Mouse (Mus musculus) bone marrow, adult 2 months (tissue): ENCODE data around the gene Rbms2. TPM values are rescaled to one million over a fixed set of nuclear protein-coding genes. Genes with fewer than 3 reads are reported as not detected.

ENCODE experiments used
- H3K27ac ChIP-seq: fragments of 200-500 bp; 2 replicates; pipeline ENCODE4 v1.5.1; 2012; ENCODE audit warnings: low read depth, mild to moderate bottlenecking, control low read depth, inconsistent platforms, low read length; ENCODE audit not compliant: control insufficient read depth, poor library complexity, insufficient read depth
- H3K4me1 ChIP-seq: fragments of 200-500 bp; 2 replicates; pipeline ENCODE4 v1.6.1; 2011; ENCODE audit warnings: low read length; ENCODE audit not compliant: control insufficient read depth, insufficient read depth
- H3K4me3 ChIP-seq: fragments of 200-500 bp; replicated peaks from 2 replicates; pipeline ENCODE3; 2011; ENCODE audit warnings: mild to moderate bottlenecking, low read depth, low read length, control low read depth; ENCODE audit not compliant: control insufficient read depth
- CTCF ChIP-seq: fragments of 200-500 bp; IDR thresholded peaks from 2 replicates; pipeline ENCODE4 v1.5.1; 2011; ENCODE audit warnings: low read length, control low read depth; ENCODE audit not compliant: control insufficient read depth, insufficient read depth
- POLR2A ChIP-seq: fragments of 200-500 bp; IDR thresholded peaks from 2 replicates; pipeline ENCODE4 v1.6.1; 2011; ENCODE audit warnings: low read depth, mild to moderate bottlenecking, control low read depth, low read length, borderline replicate concordance; ENCODE audit not compliant: control insufficient read depth
- WGBS: fragments of 180-500 bp; shearing (Covaris S2); methylation state at CpG from one replicate; pipeline ENCODE4 v1.1.7; 2018; 5-methylcytosine and 5-hydroxymethylcytosine counted together
- polyA plus RNA-seq: library from polyadenylated mRNA; stranded (reverse); fragments of >200 nt; gene quantifications from 2 replicates; pipeline ENCODE4 v1.2.4, GENCODE M21; 2011; ENCODE audit warnings: low replicate concordance; ENCODE audit not compliant: missing spikeins, insufficient read depth, insufficient read length

Gene Rbms2
- polyA plus RNA-seq, 1 experiment, result 16.2 TPM

- no peak for TF ChIP-seq CTCF
- H3K27ac ChIP-seq, result no peak overlapping the region
- H3K4me3 ChIP-seq, result no peak overlapping the region
- 73% methylated on average over 3 of the region's 3 CpGs for WGBS
- H3K4me1 ChIP-seq, result no peaks in the 10 kb centered on the region; the same call in 1 of the 2 replicates
Observed at GRCm38 (mm10) chr10:128153978-128154377, 26.1 kb downstream of the Rbms2 start.

- 91% methylated on average over 14 of the region's 14 CpGs for WGBS
- H3K4me3 ChIP-seq, result no peak overlapping the region
- no peak overlapping the region for H3K27ac ChIP-seq
- TF ChIP-seq POLR2A (no peak), CTCF (no peak)
- no peaks in the 10 kb centered on the region for H3K4me1 ChIP-seq
Observed at GRCm38 (mm10) chr10:128150941-128151340, 29.2 kb downstream of the Rbms2 start.

- H3K27ac ChIP-seq, result peak overlapping the region; percentile 42; the same call in 1 of the 2 replicates
- 1% methylated on average over 5 of the region's 5 CpGs for WGBS
- TF ChIP-seq POLR2A, result no peak
- TF ChIP-seq CTCF, result 0 out of 2 replicates have a peak, but pooled peaks have one; percentile 16
- H3K4me1 ChIP-seq, result peaks cover 2% of the 10 kb centered on the region; the same call in 1 of the 2 replicates
- H3K4me3 ChIP-seq, result peak overlapping the region; percentile 47
Observed at GRCm38 (mm10) chr10:128149592-128149991, 30.5 kb downstream of the Rbms2 start.

- Histone ChIP-seq H3K4me1 (peaks cover 2% of the 10 kb centered on the region; the same call in 1 of the 2 replicates), H3K27ac (no peak overlapping the region), H3K4me3 (no peak overlapping the region)
- TF ChIP-seq CTCF (no peak), POLR2A (no peak)
- 88% methylated on average over 5 of the region's 5 CpGs for WGBS
Observed at GRCm38 (mm10) chr10:128148789-128149365, 31.2 kb downstream of the Rbms2 start.

DNA sequence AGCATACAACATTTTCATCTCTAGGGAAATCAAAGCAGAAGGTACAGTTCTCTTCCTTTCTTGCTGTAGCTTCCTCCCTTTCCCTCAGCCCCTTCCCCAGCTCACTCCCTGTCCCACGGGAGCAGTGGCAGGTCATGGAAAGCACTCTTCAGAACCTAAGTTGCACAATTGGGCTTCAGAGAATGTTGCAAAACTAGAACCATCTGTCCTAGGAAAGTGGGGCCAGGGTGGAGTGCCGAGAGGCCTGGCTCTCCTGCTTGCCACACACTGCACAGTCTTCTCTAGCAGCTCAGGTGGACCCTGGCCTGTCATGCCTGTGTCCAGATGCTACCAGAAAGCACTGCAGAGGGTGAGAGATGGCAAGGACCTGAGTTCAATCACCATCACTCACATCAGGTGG is 35.1 kb downstream of the Rbms2 start:
- 40% methylated on average over 2 of the region's 2 CpGs for WGBS
- no peak for TF ChIP-seq CTCF

GRCm38 (mm10) chr10:128143659-128144058 is 36.4 kb downstream of the Rbms2 start:
- WGBS, result 73% methylated on average over 4 of the region's 4 CpGs
- Histone ChIP-seq H3K27ac (no peak overlapping the region), H3K4me1 (peaks cover 2% of the 10 kb centered on the region; the same call in 1 of the 2 replicates), H3K4me3 (no peak overlapping the region)
- TF ChIP-seq POLR2A (no peak), CTCF (no peak)

More for the DNA sequence above, 35.1 kb downstream of the Rbms2 start:
- Histone ChIP-seq H3K4me3 (no peak overlapping the region), H3K4me1 (peaks cover 2% of the 10 kb centered on the region; the same call in 1 of the 2 replicates), H3K27ac (no peak overlapping the region)

DNA sequence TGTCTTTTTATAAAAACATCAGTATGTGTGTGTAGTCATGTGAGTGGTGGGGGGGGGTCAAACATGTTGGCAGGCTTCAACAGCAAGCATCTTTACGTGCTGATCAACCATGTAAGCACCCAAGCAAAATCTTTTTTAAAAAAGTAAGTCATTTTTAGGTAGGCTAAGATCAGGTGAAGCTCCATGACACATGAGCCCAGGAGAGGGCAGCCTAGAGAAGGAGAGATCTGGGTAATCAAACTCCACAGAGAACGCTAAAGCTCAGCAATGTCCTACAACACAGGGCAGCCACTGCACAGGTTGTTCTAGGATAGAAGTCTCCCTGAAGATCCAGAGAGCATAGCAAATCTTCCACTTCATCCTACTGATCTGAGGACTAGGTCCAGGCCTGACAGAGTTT is 37.9 kb downstream of the Rbms2 start:
- Histone ChIP-seq H3K4me3 (no peak overlapping the region), H3K27ac (no peak overlapping the region), H3K4me1 (peaks cover 2% of the 10 kb centered on the region; the same call in 1 of the 2 replicates)
- TF ChIP-seq CTCF (no peak), POLR2A (no peak)
- WGBS, result 78% methylated on average over 2 of the region's 2 CpGs

DNA sequence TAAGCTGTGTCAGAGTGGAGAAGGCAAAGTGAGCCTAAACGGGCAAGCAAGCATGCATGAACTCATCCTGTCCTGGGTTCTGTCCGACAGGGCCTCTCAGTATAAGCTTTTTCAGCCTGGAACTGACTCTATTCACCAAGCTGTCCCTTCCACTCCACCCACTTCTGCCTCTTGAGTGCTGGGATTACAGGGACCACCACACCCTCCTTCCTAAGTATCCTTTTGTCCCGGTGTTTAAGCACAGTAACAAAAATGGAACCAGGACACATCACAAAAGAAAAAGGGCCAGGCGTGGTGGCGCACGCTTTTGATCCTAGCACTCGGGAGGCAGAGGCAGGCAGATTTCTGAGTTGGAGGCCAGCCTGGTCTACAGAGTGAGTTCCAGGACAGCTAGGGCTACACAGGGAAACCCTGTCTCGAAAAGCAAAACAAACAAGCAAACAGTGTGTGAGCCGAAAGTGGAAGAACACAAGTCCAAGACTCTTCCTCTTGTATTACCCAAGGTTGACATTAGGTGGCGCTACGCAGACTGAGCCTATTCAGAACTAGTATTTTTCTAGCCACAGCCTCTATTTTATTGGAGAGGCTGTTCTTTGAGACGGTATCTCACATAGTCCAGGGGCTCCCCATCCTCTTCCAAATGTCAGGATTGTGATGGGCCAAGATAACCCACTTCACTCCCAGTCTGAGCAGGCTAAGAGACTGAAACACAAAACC is 39.7 kb downstream of the Rbms2 start:
- peaks cover 2% of the 10 kb centered on the region; the same call in 1 of the 2 replicates for H3K4me1 ChIP-seq
- H3K4me3 ChIP-seq, result no peak overlapping the region
- 58% methylated on average over 12 of the region's 12 CpGs for WGBS
- TF ChIP-seq POLR2A (no peak), CTCF (0 out of 2 replicates have a peak, but pooled peaks have one; percentile 4)
- no peak overlapping the region for H3K27ac ChIP-seq
